Mouse (Mus musculus) liver, embryonic 14.5 days (tissue): Measurements from ENCODE around the gene Aanat. TPM values are rescaled to one million over a fixed set of nuclear protein-coding genes. Genes with fewer than 3 reads are reported as not detected.

Experiments
- ATAC-seq: fragments of 200-750 bp; cut with Nextera tagmentation; 2 replicates; pipeline ENCODE4 v1.8.0; 2017; ENCODE audit warnings: moderate number of reproducible peaks, mild to moderate bottlenecking, moderate library complexity; ENCODE audit not compliant: insufficient read depth
- DNase-seq, 3 experiments: peaks; one replicate each; pipeline ENCODE4 v3.0.0-alpha.2; 2012 to 2013; ENCODE audit warnings: low read depth in 3 of 3, low spot score in 3 of 3
- H3K27ac ChIP-seq: fragments of 300-500 bp; sonication (generic); 2 replicates; pipeline ENCODE4 v1.5.1; 2014; ENCODE audit warnings: moderate library complexity, mild to moderate bottlenecking, control low read depth, inconsistent platforms
- H3K27me3 ChIP-seq: fragments of 300-500 bp; sonication (generic); 2 replicates; pipeline ENCODE4 v1.6.1; 2014; ENCODE audit warnings: mild to moderate bottlenecking, low read length, moderate library complexity; ENCODE audit not compliant: control insufficient read depth, insufficient read depth
- H3K36me3 ChIP-seq: fragments of 300-500 bp; sonication (generic); replicated peaks from 2 replicates; pipeline ENCODE4 v1.6.1; 2014; ENCODE audit warnings: low read depth; ENCODE audit not compliant: control insufficient read depth, insufficient read depth
- H3K4me1 ChIP-seq, 2 experiments: fragments of 200-500 bp in 1 of 2; fragments of 300-500 bp in 1 of 2; sonication (generic) in 1 of 2; replicated peaks; 2 replicates each; pipeline ENCODE4 v1.6.1; 2012 to 2014; ENCODE audit warnings: antibody characterized with exemption in 1 of 2, inconsistent platforms in 1 of 2, low read length in 1 of 2; ENCODE audit not compliant: control insufficient read depth in 2 of 2, insufficient read depth in 2 of 2
- H3K4me2 ChIP-seq: fragments of 300-500 bp; sonication (generic); 2 replicates; pipeline ENCODE4 v1.6.1; 2014; ENCODE audit warnings: low read depth, mild to moderate bottlenecking, control low read depth, moderate library complexity
- H3K4me3 ChIP-seq, 2 experiments: fragments of 200-500 bp in 1 of 2; fragments of 300-500 bp in 1 of 2; sonication (generic) in 1 of 2; 2 replicates each; pipeline ENCODE4 v1.5.1; 2012 to 2014; ENCODE audit warnings: low read depth in 2 of 2, low read length in 2 of 2, mild to moderate bottlenecking in 2 of 2, control low read depth in 1 of 2, inconsistent platforms in 1 of 2, moderate library complexity in 1 of 2; ENCODE audit not compliant: insufficient read depth in 1 of 2
- H3K9ac ChIP-seq: fragments of 300-500 bp; sonication (generic); replicated peaks from 2 replicates; pipeline ENCODE4 v1.6.1; 2014; ENCODE audit warnings: mild to moderate bottlenecking, control low read depth, moderate library complexity
- H3K9me3 ChIP-seq: fragments of 300-500 bp; sonication (generic); 2 replicates; pipeline ENCODE4 v1.6.1; 2016; ENCODE audit warnings: low read length, mixed read lengths; ENCODE audit not compliant: control insufficient read depth
- CTCF ChIP-seq: IDR thresholded peaks from 2 replicates; pipeline ENCODE4 v1.5.1; 2016; ENCODE audit warnings: antibody characterized with exemption, low read depth, control low read depth
- EP300 ChIP-seq: IDR thresholded peaks from 2 replicates; pipeline ENCODE4 v1.6.1; 2016; ENCODE audit warnings: antibody characterized with exemption, low read depth
- WGBS: fragments of 180-500 bp; shearing (Covaris S2); extraction: QIAGEN DNeasy Blood & Tissue Kit; methylation state at CpG from one replicate; pipeline ENCODE4 v1.1.7; 2014; ENCODE audit not compliant: insufficient replicate concordance; 5-methylcytosine and 5-hydroxymethylcytosine counted together
- polyA plus RNA-seq, 2 experiments: library from polyadenylated mRNA; depleted of rRNA in 1 of 2; stranded (reverse) in 1 of 2; unstranded in 1 of 2; fragments of >200 nt; fragmentation: Nextera tagmentation in 1 of 2; extraction: Ambion mirVana in 1 of 2; gene quantifications; 2 replicates each; pipeline versions ENCODE4 v1.2.1 to v1.2.3; 2012 to 2014

Aanat gene
- polyA plus RNA-seq, 2 experiments: not detected

DNA sequence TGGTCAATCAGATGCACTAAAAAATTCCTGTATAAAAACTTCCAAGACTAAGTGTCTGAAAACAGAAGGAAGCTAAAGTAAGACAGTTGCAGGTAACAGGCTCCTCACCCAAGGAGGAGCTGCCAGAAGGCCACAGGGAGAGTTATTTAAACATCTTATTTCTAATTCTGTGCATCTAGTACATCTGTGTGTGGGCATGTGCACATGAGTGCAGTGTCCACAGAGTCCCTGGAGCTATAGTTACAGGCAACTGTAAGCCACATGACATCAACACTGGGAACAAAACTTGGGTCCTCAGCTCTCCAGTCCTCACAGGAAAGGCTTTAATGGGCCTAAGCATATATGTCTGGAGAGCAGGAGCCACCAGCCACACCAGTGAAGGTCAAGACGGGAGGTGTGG lies 34.0 kb upstream of the Aanat start:
- Histone ChIP-seq H3K4me2 (no peak overlapping the region), H3K27ac (no peak overlapping the region), H3K27me3 (no peaks in the 10 kb centered on the region), H3K36me3 (peaks cover 7% of the 10 kb centered on the region), H3K9me3 (no peaks in the 10 kb centered on the region), H3K4me1 (peaks cover 36 to 68% of the 10 kb centered on the region in 2 experiments), H3K4me3 (no peak overlapping the region), H3K9ac (no peak overlapping the region)
- no peak for TF ChIP-seq CTCF
- no peak for TF ChIP-seq EP300
- DNase-seq: no peak
- WGBS: 71% methylated on average over 1 of the region's 1 CpGs
- ATAC-seq: no peak

DNA sequence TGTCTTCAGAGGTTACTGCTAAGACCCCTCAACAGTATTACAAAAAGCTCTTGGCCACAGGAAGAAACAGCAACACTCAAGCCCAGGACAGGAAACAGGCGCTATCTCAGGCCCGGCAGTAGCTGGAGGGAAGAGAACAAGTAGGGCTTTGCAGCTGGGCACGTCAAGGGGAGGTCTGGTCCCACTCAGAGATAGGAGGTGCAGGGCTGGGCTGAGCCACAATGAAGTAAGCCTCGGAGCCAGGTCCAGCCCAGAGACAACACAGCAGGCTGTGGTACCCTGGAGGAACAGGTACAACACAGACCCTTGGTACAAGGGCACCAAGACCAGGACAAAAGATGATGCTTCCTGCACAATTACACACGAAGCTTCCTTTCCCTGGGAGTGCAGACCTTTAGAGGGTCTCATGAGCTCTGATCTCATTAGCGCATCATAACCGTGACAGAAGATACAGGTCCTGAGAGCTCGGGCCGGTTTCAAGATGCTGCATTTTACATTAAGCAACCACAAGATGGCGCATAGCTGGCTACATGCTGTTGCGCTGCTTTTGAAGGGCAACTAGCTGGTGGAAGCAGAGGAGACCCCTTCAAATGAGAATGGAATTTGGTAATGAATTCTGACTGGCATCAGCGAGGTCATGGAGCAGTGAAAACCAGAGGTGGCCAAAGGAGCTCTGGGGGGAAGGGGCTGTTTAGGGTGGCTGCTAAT lies 31.9 kb upstream of the Aanat start:
- Histone ChIP-seq H3K36me3 (no peaks in the 10 kb centered on the region), H3K9me3 (no peaks in the 10 kb centered on the region), H3K27ac (no peak overlapping the region), H3K4me3 (no peak overlapping the region), H3K9ac (no peak overlapping the region), H3K27me3 (no peaks in the 10 kb centered on the region), H3K4me1 (peaks cover 26 to 60% of the 10 kb centered on the region in 2 experiments), H3K4me2 (no peak overlapping the region)
- DNase-seq (peak in 1 of 3 experiments; percentile 43), ATAC-seq (no peak)
- 19% methylated on average over 12 of the region's 12 CpGs for WGBS
- no peak for TF ChIP-seq EP300
- TF ChIP-seq CTCF: peak; percentile 90

DNA sequence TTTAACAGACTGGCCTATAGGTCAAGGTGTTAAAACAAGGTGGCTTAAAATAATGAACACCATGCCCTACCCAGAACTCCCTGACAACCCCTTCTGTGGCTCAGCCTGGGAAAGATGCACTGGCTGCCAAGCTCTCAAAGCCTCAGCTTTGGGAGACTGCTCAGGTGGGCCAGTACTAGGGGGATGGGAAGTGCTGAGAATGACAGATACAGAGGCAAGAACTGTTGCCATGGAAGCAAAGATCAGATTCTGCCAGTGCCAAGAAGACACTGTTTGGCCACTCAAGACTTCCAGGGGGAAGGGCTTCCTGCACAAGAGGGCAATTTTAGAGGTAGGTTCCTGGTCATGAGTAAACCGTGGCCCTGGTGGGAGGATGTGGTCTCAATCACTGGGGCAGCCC lies 30.7 kb upstream of the Aanat start:
- peaks cover 14 to 48% of the 10 kb centered on the region in 2 experiments for H3K4me1 ChIP-seq
- TF ChIP-seq CTCF (no peak), EP300 (no peak)
- H3K9ac ChIP-seq: no peak overlapping the region
- no peaks in the 10 kb centered on the region for H3K36me3 ChIP-seq
- 37% methylated on average over 1 of the region's 1 CpGs for WGBS
- no peak overlapping the region for H3K4me3 ChIP-seq
- H3K4me2 ChIP-seq: no peak overlapping the region
- H3K27ac ChIP-seq: no peak overlapping the region
- no peak for DNase-seq
- no peaks in the 10 kb centered on the region for H3K9me3 ChIP-seq
- no peaks in the 10 kb centered on the region for H3K27me3 ChIP-seq
- no peak for ATAC-seq

DNA sequence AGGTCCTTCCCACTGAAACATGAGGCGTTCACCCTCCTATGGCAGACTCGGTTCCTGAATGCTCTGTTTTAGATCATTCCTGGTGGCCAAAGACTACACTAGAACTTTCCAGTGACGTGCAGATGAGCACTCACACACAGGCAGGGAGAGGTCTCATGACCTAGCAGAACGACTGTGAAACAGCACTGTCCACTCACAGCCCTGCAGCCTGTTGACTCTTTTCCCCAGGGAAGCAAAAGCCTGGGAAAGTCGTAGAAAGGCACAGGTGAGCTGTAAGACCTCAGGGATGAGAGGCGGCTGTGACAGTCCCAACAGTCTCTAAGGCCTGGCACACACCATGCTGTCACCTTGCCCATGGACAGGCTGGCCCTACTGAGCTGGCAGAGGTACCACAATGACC lies 29.9 kb upstream of the Aanat start:
- 62% methylated on average over 6 of the region's 6 CpGs for WGBS

DNA sequence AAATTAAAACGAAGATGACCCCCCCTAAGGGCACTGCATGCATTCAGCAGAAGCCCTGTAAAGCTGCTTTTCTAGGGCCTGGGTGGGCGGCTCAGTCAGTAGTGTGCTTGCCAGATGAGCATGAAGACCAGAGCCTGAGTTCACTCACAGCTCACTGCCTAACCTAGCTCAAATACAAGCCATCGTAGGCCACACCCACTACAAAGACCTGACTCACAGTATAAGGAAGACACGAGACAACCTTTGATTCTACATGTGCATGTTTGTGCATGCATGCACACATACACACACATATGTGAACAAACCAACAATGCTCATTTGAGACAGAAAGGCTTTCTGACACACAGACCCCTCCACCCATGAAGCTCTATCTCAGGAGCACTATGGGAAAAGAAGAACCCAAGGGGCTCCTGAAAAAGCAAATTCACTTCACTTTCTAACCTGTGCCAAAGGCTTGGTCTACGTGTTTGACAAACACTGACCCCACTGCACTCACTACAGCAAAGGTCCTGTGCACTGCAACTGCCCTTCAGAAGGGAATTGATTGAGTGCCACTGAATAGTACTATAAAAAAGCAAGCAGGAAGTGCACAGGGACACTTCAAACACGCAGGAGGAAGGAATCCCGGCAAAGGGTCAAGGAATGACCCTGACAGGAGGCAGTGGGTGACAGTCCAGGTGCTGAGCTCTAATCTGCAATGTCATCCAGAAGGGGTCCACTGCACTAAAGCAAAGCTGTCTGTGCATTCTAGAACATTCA lies 20.8 kb upstream of the Aanat start:
- 58% methylated on average over 7 of the region's 7 CpGs for WGBS
- DNase-seq (no peak), ATAC-seq (no peak)
- Histone ChIP-seq H3K9ac (no peak overlapping the region), H3K4me1 (peaks cover 18 to 34% of the 10 kb centered on the region in 2 experiments), H3K4me2 (no peak overlapping the region), H3K27me3 (no peaks in the 10 kb centered on the region), H3K4me3 (no peak overlapping the region), H3K36me3 (no peaks in the 10 kb centered on the region), H3K27ac (no peak overlapping the region), H3K9me3 (no peaks in the 10 kb centered on the region)
- TF ChIP-seq CTCF: no peak

More for the DNA sequence above, 29.9 kb upstream of the Aanat start:
- Histone ChIP-seq H3K36me3 (no peaks in the 10 kb centered on the region), H3K9ac (no peak overlapping the region), H3K27me3 (no peaks in the 10 kb centered on the region), H3K4me1 (peaks cover 6 to 41% of the 10 kb centered on the region in 2 experiments; a peak in 3 of 4 replicates), H3K27ac (no peak overlapping the region), H3K9me3 (no peaks in the 10 kb centered on the region), H3K4me3 (no peak overlapping the region), H3K4me2 (no peak overlapping the region)
- ATAC-seq: 0 out of 2 replicates have a peak, but pooled peaks have one; percentile 11
- TF ChIP-seq EP300: no peak
- TF ChIP-seq CTCF: no peak
- no peak for DNase-seq
